Mouse (Mus musculus): ENCODE results near the gene Tmem72. TPM values are rescaled to one million over a fixed set of nuclear protein-coding genes. Genes with fewer than 3 reads are reported as not detected.

The Tmem72 gene
- polyA plus RNA-seq (2014; fragmentation: Illumina TruSeq; extraction: RNeasy Lipid Tissue Mini Kit (QIAGEN cat#74804); ENCODE audit: low read depth, low replicate concordance): not detected

DNA sequence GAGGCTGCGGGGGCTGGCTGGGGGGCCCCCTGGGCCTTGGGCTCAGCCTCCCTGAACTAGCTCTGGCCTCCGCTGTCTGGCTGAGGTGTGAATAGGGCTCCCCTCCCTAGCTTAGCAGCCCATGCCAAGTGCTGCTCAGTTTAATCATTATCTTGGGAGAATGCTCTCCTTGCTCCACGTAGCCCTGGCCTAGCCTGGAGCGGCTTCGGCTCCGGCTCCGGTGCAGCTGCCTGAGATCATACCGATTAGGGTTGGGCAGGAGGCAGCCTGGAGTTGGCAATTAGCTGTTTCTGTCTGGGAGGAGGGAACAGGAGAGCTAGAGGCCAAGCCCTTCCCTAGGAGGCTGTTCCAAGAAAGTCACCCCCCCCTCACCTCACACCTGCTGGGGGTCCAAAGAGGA is at the start of gene Tmem72:
Gene Tmem72 (minus strand): TSS at position 248 of the 400 bp plus-strand sequence.

DNA sequence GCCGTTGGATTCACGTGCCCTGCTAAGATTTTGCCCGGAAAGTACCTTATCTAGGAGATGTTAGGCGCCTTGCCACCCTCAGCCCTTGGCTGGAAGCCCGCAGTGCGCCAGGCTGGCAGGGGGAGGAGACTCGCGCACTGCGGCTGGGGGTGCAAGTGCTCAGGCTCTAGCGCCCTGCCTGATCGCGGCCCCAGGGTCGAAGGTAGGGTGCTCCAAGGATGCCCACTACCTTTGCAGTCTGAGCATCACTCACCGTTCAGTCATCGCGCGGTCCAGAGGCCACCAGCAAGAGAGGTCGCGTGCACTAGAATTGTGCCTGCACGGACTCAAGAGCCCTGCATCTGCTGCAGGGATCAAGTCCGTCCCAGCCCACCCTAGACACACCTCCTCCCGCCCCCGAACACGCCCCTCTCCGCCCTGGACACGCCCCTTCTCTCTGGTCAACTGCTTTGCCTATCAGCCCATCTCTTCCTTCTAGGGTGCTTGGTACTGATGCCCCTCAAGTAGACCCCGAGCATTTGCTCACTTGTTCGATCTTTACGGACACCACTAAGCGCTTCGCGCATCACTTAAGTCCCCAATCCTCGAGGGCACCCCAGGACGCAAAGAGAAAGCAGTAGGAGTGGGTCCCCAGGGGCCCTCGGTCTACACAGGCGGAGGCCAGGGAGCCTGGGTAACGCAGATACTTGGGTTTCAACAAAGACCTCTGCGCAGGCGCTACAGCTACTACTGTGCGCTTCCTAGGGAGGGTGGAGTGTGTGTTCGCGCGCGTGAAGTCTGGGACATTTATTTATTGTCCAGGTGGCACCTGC is 43.0 kb downstream of the Tmem72 start, which contains the start of gene Rassf4:
Gene Rassf4 (minus strand): TSS at position 482 of the 812 bp plus-strand sequence.

DNA sequence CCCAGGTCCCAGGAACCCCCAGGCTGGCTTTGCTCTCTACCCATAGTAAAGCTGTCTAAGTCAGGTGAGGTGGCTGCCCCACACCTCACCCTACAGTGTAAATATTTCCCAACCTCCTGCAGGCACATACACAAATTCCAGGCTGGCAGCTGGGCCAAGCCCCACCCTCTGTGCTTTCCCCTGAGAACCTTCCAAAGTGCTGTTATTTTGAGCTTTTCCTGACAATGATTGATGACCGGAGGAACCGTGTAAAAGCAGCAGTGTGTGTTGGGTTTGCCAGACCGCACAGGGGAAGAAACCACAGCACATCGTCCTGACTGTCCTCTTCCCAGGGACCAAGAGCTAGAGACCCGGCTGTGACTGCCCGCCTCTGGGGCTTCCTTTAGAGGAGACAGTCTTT is 66.3 kb downstream of the Tmem72 start, which contains the start of gene Depp1:
Gene Depp1 (plus strand): TSS at position 204 of the 400 bp plus-strand sequence.

Other genes starting within 250 kb of the Tmem72 start
- not detected for gene Olfr211, start 227.8 kb downstream of the Tmem72 start, polyA plus RNA-seq (2014; fragmentation: Illumina TruSeq; extraction: RNeasy Lipid Tissue Mini Kit (QIAGEN cat#74804); ENCODE audit: low read depth, low replicate concordance)
- gene Olfr212, start 210.4 kb downstream of the Tmem72 start, polyA plus RNA-seq (2014; fragmentation: Illumina TruSeq; extraction: RNeasy Lipid Tissue Mini Kit (QIAGEN cat#74804); ENCODE audit: low read depth, low replicate concordance): not detected
- not detected for gene Olfr213, start 178.5 kb downstream of the Tmem72 start, polyA plus RNA-seq (2014; fragmentation: Illumina TruSeq; extraction: RNeasy Lipid Tissue Mini Kit (QIAGEN cat#74804); ENCODE audit: low read depth, low replicate concordance)
- not detected for gene Gm5580, start 165.8 kb downstream of the Tmem72 start, polyA plus RNA-seq (2014; fragmentation: Illumina TruSeq; extraction: RNeasy Lipid Tissue Mini Kit (QIAGEN cat#74804); ENCODE audit: low read depth, low replicate concordance)
- gene Olfr214, start 162.7 kb downstream of the Tmem72 start, polyA plus RNA-seq (2014; fragmentation: Illumina TruSeq; extraction: RNeasy Lipid Tissue Mini Kit (QIAGEN cat#74804); ENCODE audit: low read depth, low replicate concordance): not detected
- gene Olfr215, start 132.7 kb downstream of the Tmem72 start, polyA plus RNA-seq (2014; fragmentation: Illumina TruSeq; extraction: RNeasy Lipid Tissue Mini Kit (QIAGEN cat#74804); ENCODE audit: low read depth, low replicate concordance): not detected
- gene Zfp422, start 87.9 kb downstream of the Tmem72 start, polyA plus RNA-seq (2014; fragmentation: Illumina TruSeq; extraction: RNeasy Lipid Tissue Mini Kit (QIAGEN cat#74804); ENCODE audit: low read depth, low replicate concordance): 27.9 TPM
- 11.9 TPM for gene Depp1, start 66.3 kb downstream of the Tmem72 start, polyA plus RNA-seq (2014; fragmentation: Illumina TruSeq; extraction: RNeasy Lipid Tissue Mini Kit (QIAGEN cat#74804); ENCODE audit: low read depth, low replicate concordance)
- 2.1 TPM for gene Rassf4, start 43.0 kb downstream of the Tmem72 start, polyA plus RNA-seq (2014; fragmentation: Illumina TruSeq; extraction: RNeasy Lipid Tissue Mini Kit (QIAGEN cat#74804); ENCODE audit: low read depth, low replicate concordance)

All from liver, adult 10 weeks (tissue).